Mouse (Mus musculus) olfactory bulb, adult 2 months (tissue): ENCODE data around the gene Dnajc25.

Experiments
- CTCF ChIP-seq: fragments of 200-500 bp; IDR thresholded peaks from 2 replicates; pipeline ENCODE4 v1.5.1; 2012; ENCODE audit warnings: low read depth, mild to moderate bottlenecking, low read length, moderate library complexity; ENCODE audit not compliant: insufficient read depth
- POLR2A ChIP-seq: fragments of 200-500 bp; IDR thresholded peaks from 2 replicates; pipeline ENCODE4 v1.6.1; 2012; ENCODE audit warnings: mild to moderate bottlenecking, low read depth, low read length, moderate library complexity; ENCODE audit not compliant: insufficient read depth

DNA sequence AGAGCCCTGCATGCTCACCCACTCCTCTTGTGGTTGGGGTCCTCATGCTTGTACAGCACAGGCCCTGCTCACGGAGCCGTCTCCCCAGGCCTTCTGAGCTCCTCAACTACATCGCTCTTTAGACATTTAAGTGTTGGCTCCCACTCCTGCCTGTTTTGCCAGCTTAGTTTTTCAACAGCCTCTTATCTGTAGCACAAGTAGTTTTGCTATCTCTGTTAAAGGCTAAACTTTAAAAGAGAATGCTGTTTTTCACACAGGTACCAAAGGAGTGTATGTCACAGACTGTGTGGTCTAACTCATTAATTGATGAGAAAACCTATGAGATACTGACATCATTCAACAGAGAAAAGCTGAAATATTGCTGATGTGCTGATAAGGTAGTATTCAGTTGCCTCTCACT is 16.6 kb downstream of the Dnajc25 start:
- no peak for TF ChIP-seq POLR2A
- no peak for TF ChIP-seq CTCF
